Mouse (Mus musculus) hindbrain, embryonic 10.5 days (tissue): Measurements from ENCODE around the gene Sidt2. TPM values are rescaled to one million over a fixed set of nuclear protein-coding genes. Genes with fewer than 3 reads are reported as not detected.

Experiments
- DNase-seq: peaks from one replicate; pipeline ENCODE4 v3.0.0-alpha.2; 2017; ENCODE audit warnings: low spot score
- H3K27ac ChIP-seq: fragments of 300-500 bp; sonication (generic); 2 replicates; pipeline ENCODE4 v1.5.1; 2016; ENCODE audit warnings: mild to moderate bottlenecking, moderate library complexity
- H3K27me3 ChIP-seq: fragments of 300-500 bp; sonication (generic); 2 replicates; pipeline ENCODE4 v1.6.1; 2016; ENCODE audit warnings: mild to moderate bottlenecking; ENCODE audit not compliant: poor library complexity, insufficient read depth, severe bottlenecking
- H3K36me3 ChIP-seq: fragments of 300-500 bp; sonication (generic); 2 replicates; pipeline ENCODE4 v1.6.1; 2016; ENCODE audit warnings: mild to moderate bottlenecking, moderate library complexity
- H3K4me1 ChIP-seq: fragments of 300-500 bp; sonication (generic); replicated peaks from 2 replicates; pipeline ENCODE4 v1.6.1; 2016; ENCODE audit warnings: mild to moderate bottlenecking
- H3K4me3 ChIP-seq: fragments of 300-500 bp; sonication (generic); 2 replicates; pipeline ENCODE4 v1.5.1; 2016; ENCODE audit warnings: mild to moderate bottlenecking, moderate library complexity
- H3K9me3 ChIP-seq: fragments of 300-500 bp; sonication (generic); 2 replicates; pipeline ENCODE4 v1.6.1; 2016; ENCODE audit warnings: mild to moderate bottlenecking, moderate library complexity
- WGBS: fragments of 180-500 bp; shearing (Covaris S2); methylation state at CpG from one replicate; pipeline ENCODE4 v1.1.7; 2016; 5-methylcytosine and 5-hydroxymethylcytosine counted together
- polyA plus RNA-seq: library from polyadenylated mRNA; unstranded; fragments of >200 nt; fragmentation: Nextera tagmentation; extraction: Ambion mirVana; gene quantifications from 2 replicates; pipeline ENCODE4 v1.2.1, GENCODE M21; 2016

Sidt2 gene
- polyA plus RNA-seq, 1 experiment from 2014 or later = 28.3 TPM

- Histone ChIP-seq H3K4me1 (0 out of 2 replicates have a peak, but pooled peaks cover 5% of the 10 kb centered on the region), H3K27ac (no peak overlapping the region), H3K27me3 (no peaks in the 10 kb centered on the region), H3K36me3 (peaks cover 71% of the 10 kb centered on the region), H3K9me3 (no peaks in the 10 kb centered on the region), H3K4me3 (no peak overlapping the region)
- WGBS = 91% methylated on average over 2 of the region's 2 CpGs
- no peak for DNase-seq
These were observed 6.8 kb upstream of the Sidt2 start for GRCm38 (mm10) chr9:45961855-45962254.

- Histone ChIP-seq H3K36me3 (peaks cover 49% of the 10 kb centered on the region), H3K4me3 (no peak overlapping the region), H3K27me3 (no peaks in the 10 kb centered on the region), H3K4me1 (peaks cover 20% of the 10 kb centered on the region), H3K9me3 (no peaks in the 10 kb centered on the region), H3K27ac (no peak overlapping the region)
- 82% methylated on average over 7 of the region's 7 CpGs for WGBS
- DNase-seq = no peak
These were observed 4.6 kb upstream of the Sidt2 start for GRCm38 (mm10) chr9:45959661-45960060.

- Histone ChIP-seq H3K27ac (no peak overlapping the region), H3K36me3 (peaks cover 41% of the 10 kb centered on the region), H3K4me1 (peaks cover 28% of the 10 kb centered on the region), H3K27me3 (no peaks in the 10 kb centered on the region), H3K9me3 (no peaks in the 10 kb centered on the region), H3K4me3 (no peak overlapping the region)
- 51% methylated on average over 4 of the region's 4 CpGs for WGBS
- no peak for DNase-seq
These were observed 3.8 kb upstream of the Sidt2 start for GRCm38 (mm10) chr9:45958851-45959250.

- peaks cover 34% of the 10 kb centered on the region for H3K36me3 ChIP-seq
- WGBS = 79% methylated on average over 7 of the region's 7 CpGs
- no peak for DNase-seq
- H3K4me3 ChIP-seq = no peak overlapping the region
- H3K9me3 ChIP-seq = no peaks in the 10 kb centered on the region
- no peak overlapping the region for H3K27ac ChIP-seq
- no peaks in the 10 kb centered on the region for H3K27me3 ChIP-seq
- H3K4me1 ChIP-seq = peaks cover 35% of the 10 kb centered on the region
These were observed 3.1 kb upstream of the Sidt2 start for GRCm38 (mm10) chr9:45958023-45958670.

- Histone ChIP-seq H3K27me3 (no peaks in the 10 kb centered on the region), H3K4me3 (peak overlapping the region; percentile 93), H3K9me3 (no peaks in the 10 kb centered on the region), H3K4me1 (peaks cover 38% of the 10 kb centered on the region), H3K36me3 (peaks cover 33% of the 10 kb centered on the region), H3K27ac (peak overlapping the region; percentile 92)
- under 1% methylated on average over 63 of the region's 63 CpGs for WGBS
- peak; percentile 61 for DNase-seq
These were observed 558 bp downstream of the Sidt2 start for GRCm38 (mm10) chr9:45954294-45955106.

- WGBS = 67% methylated on average over 13 of the region's 13 CpGs
- Histone ChIP-seq H3K4me1 (peaks cover 36% of the 10 kb centered on the region), H3K27ac (peak overlapping the region; percentile 92; the same call in 1 of the 2 replicates)
These were observed 1.4 kb downstream of the Sidt2 start for GRCm38 (mm10) chr9:45953511-45954293.

GRCm38 (mm10) chr9:45952890-45953289 lies 2.2 kb downstream of the Sidt2 start:
- WGBS = 81% methylated on average over 7 of the region's 7 CpGs
- no peaks in the 10 kb centered on the region for H3K27me3 ChIP-seq
- no peak overlapping the region for H3K27ac ChIP-seq
- peaks cover 36% of the 10 kb centered on the region for H3K4me1 ChIP-seq
- peak overlapping the region; percentile 93; the same call in 1 of the 2 replicates for H3K4me3 ChIP-seq
- DNase-seq = no peak
- H3K36me3 ChIP-seq = peaks cover 45% of the 10 kb centered on the region
- H3K9me3 ChIP-seq = no peaks in the 10 kb centered on the region

More at GRCm38 (mm10) chr9:45953511-45954293, 1.4 kb downstream of the Sidt2 start:
- Histone ChIP-seq H3K36me3 (peaks cover 37% of the 10 kb centered on the region), H3K4me3 (peak overlapping the region; percentile 93), H3K9me3 (no peaks in the 10 kb centered on the region), H3K27me3 (no peaks in the 10 kb centered on the region)
- no peak for DNase-seq

- Histone ChIP-seq H3K27ac (no peak overlapping the region), H3K27me3 (no peaks in the 10 kb centered on the region), H3K4me1 (peaks cover 36% of the 10 kb centered on the region), H3K36me3 (peaks cover 53% of the 10 kb centered on the region), H3K4me3 (no peak overlapping the region), H3K9me3 (no peaks in the 10 kb centered on the region)
- WGBS = 95% methylated on average over 4 of the region's 4 CpGs
- DNase-seq = no peak
These were observed 3.0 kb downstream of the Sidt2 start for GRCm38 (mm10) chr9:45952057-45952456.

- no peaks in the 10 kb centered on the region for H3K27me3 ChIP-seq
- 92% methylated on average over 10 of the region's 10 CpGs for whole genome bisulfite sequencing
- no peak for DNase-seq
- no peaks in the 10 kb centered on the region for H3K9me3 ChIP-seq
- H3K4me3 ChIP-seq = no peak overlapping the region
- peaks cover 94% of the 10 kb centered on the region for H3K36me3 ChIP-seq
- H3K27ac ChIP-seq = no peak overlapping the region
- H3K4me1 ChIP-seq = 0 out of 2 replicates have a peak, but pooled peaks cover under 1% of the 10 kb centered on the region
These were observed 8.2 kb downstream of the Sidt2 start for GRCm38 (mm10) chr9:45946872-45947183.

GRCm38 (mm10) chr9:45946182-45946871 lies 8.7 kb downstream of the Sidt2 start:
- Histone ChIP-seq H3K27ac (no peak overlapping the region), H3K27me3 (no peaks in the 10 kb centered on the region), H3K9me3 (no peaks in the 10 kb centered on the region), H3K36me3 (peaks cover 95% of the 10 kb centered on the region), H3K4me3 (no peak overlapping the region), H3K4me1 (0 out of 2 replicates have a peak, but pooled peaks cover 2% of the 10 kb centered on the region)
- 88% methylated on average over 16 of the region's 16 CpGs for WGBS
- no peak for DNase-seq

GRCm38 (mm10) chr9:45945721-45946120 lies 9.3 kb downstream of the Sidt2 start:
- no peaks in the 10 kb centered on the region for H3K9me3 ChIP-seq
- no peak overlapping the region for H3K27ac ChIP-seq
- 92% methylated on average over 13 of the region's 13 CpGs for WGBS
- 0 out of 2 replicates have a peak, but pooled peaks cover 2% of the 10 kb centered on the region for H3K4me1 ChIP-seq
- DNase-seq = no peak
- H3K36me3 ChIP-seq = peaks cover 98% of the 10 kb centered on the region
- H3K4me3 ChIP-seq = no peak overlapping the region
- no peaks in the 10 kb centered on the region for H3K27me3 ChIP-seq
